Mouse (Mus musculus): ENCODE measurements around the gene Hook2. TPM values are rescaled to one million over a fixed set of nuclear protein-coding genes. Genes with fewer than 3 reads are reported as not detected.

Gene Hook2
- polyA plus RNA-seq, 1 experiment = 3.6 TPM

GRCm38 (mm10) chr8:85027922-85028321 lies 37.5 kb downstream of the Hook2 start:
- TF ChIP-seq POLR2A (IDR thresholded peaks at IDR 0.05; ENCODE audit: low read depth, low read length) = no peak
- TF ChIP-seq CTCF (IDR thresholded peaks at IDR 0.05; ENCODE audit: extremely low read depth, insufficient read depth, insufficient read length, insufficient replicate concordance) = no peak
- H3K27ac ChIP-seq (ENCODE audit: insufficient read depth, low read length) = no peak overlapping the region
- H3K4me1 ChIP-seq (ENCODE audit: control insufficient read depth, insufficient read depth, insufficient read length) = peaks cover 12% of the 10 kb centered on the region; the same call in 1 of the 2 replicates
- H3K36me3 ChIP-seq (ENCODE audit: control insufficient read depth, insufficient read depth, low read length) = peaks cover 17% of the 10 kb centered on the region
- no peak for DNase-seq (ENCODE audit: low read depth in 1 of 2, low spot score in 2 of 2)
- 7% methylated on average over 2 of the region's 2 CpGs for WGBS
- H3K27me3 ChIP-seq (ENCODE audit: control insufficient read depth, insufficient read depth, low read length) = no peaks in the 10 kb centered on the region
- H3K4me3 ChIP-seq (ENCODE audit: extremely low read depth, insufficient read depth, insufficient read length) = no peak overlapping the region

DNA sequence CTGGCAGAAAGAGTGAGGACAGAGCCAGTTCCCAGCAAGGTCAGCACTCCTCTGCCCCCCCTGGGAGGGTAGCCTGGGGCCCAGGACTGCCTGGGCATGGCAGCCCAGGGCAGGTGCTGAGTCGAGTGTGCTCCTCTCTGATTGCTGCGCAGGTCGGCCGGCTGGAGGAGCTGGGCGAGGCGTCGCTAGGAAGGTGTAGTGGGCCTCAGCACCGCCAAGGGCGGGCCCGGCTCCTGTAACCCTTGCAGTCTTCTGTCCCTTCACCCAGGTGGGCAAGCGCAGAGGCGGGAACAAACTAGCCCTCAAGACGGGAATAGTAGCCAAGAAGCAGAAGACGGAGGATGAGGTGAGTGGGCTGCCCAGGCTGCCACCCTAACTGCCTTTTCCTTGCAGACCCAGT lies 38.9 kb downstream of the Hook2 start:
- Histone ChIP-seq H3K27me3 (ENCODE audit: control insufficient read depth, insufficient read depth, low read length) (no peaks in the 10 kb centered on the region), H3K27ac (ENCODE audit: insufficient read depth, low read length) (no peak overlapping the region), H3K4me1 (ENCODE audit: control insufficient read depth, insufficient read depth, insufficient read length) (peaks cover 12% of the 10 kb centered on the region; the same call in 1 of the 2 replicates), H3K36me3 (ENCODE audit: control insufficient read depth, insufficient read depth, low read length) (peaks cover 18% of the 10 kb centered on the region), H3K4me3 (ENCODE audit: extremely low read depth, insufficient read depth, insufficient read length) (no peak overlapping the region)
- 89% methylated on average over 14 of the region's 14 CpGs for WGBS
- DNase-seq (ENCODE audit: low read depth in 1 of 2, low spot score in 2 of 2) = no peak
- TF ChIP-seq POLR2A (IDR thresholded peaks at IDR 0.05; ENCODE audit: low read depth, low read length) (no peak), CTCF (IDR thresholded peaks at IDR 0.05; ENCODE audit: extremely low read depth, insufficient read depth, insufficient read length, insufficient replicate concordance) (no peak)

GRCm38 (mm10) chr8:85032622-85033311 lies 42.4 kb downstream of the Hook2 start:
- TF ChIP-seq CTCF (IDR thresholded peaks at IDR 0.05; ENCODE audit: extremely low read depth, insufficient read depth, insufficient read length, insufficient replicate concordance) (no peak), POLR2A (IDR thresholded peaks at IDR 0.05; ENCODE audit: low read depth, low read length) (no peak)
- Histone ChIP-seq H3K27ac (ENCODE audit: insufficient read depth, low read length) (no peak overlapping the region), H3K4me1 (ENCODE audit: control insufficient read depth, insufficient read depth, insufficient read length) (peaks cover 12% of the 10 kb centered on the region; the same call in 1 of the 2 replicates), H3K4me3 (ENCODE audit: extremely low read depth, insufficient read depth, insufficient read length) (no peak overlapping the region), H3K36me3 (ENCODE audit: control insufficient read depth, insufficient read depth, low read length) (peaks cover 18% of the 10 kb centered on the region), H3K27me3 (ENCODE audit: control insufficient read depth, insufficient read depth, low read length) (no peaks in the 10 kb centered on the region)
- 91% methylated on average over 4 of the region's 4 CpGs for WGBS
- DNase-seq (ENCODE audit: low read depth in 1 of 2, low spot score in 2 of 2) = no peak

DNA sequence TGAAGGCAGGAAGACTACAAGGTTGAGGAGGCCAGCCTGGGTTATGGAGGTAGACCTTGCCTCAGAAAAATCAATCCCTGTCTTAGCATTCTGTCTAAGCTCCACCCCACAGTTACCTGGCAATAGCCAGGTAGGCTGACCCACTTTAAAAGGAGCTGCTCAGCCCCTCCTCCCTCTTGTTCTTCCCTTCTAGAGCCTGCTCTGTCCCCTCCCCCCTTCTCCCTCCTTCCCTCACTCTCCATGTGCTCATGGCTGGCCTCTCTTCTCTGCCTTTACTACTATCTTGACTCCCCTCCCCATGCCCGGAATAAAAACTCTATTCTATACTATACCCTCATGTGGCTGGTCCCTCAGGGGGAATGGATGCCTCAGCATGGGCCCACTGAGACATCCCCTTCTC lies 43.5 kb downstream of the Hook2 start:
- Histone ChIP-seq H3K27ac (ENCODE audit: insufficient read depth, low read length) (no peak overlapping the region), H3K4me3 (ENCODE audit: extremely low read depth, insufficient read depth, insufficient read length) (no peak overlapping the region), H3K4me1 (ENCODE audit: control insufficient read depth, insufficient read depth, insufficient read length) (peaks cover 9% of the 10 kb centered on the region; the same call in 1 of the 2 replicates), H3K27me3 (ENCODE audit: control insufficient read depth, insufficient read depth, low read length) (no peaks in the 10 kb centered on the region), H3K36me3 (ENCODE audit: control insufficient read depth, insufficient read depth, low read length) (peaks cover 18% of the 10 kb centered on the region)
- 81% methylated on average over 1 of the region's 1 CpGs for WGBS
- DNase-seq (ENCODE audit: low read depth in 1 of 2, low spot score in 2 of 2) = no peak
- no peak for TF ChIP-seq POLR2A (IDR thresholded peaks at IDR 0.05; ENCODE audit: low read depth, low read length)

- DNase-seq (ENCODE audit: low read depth in 1 of 2, low spot score in 2 of 2) = peak; percentile 80 to 81
- Histone ChIP-seq H3K4me3 (ENCODE audit: extremely low read depth, insufficient read depth, insufficient read length) (peak overlapping the region; percentile 55), H3K27me3 (ENCODE audit: control insufficient read depth, insufficient read depth, low read length) (no peaks in the 10 kb centered on the region), H3K27ac (ENCODE audit: insufficient read depth, low read length) (peak overlapping the region; percentile 69), H3K4me1 (ENCODE audit: control insufficient read depth, insufficient read depth, insufficient read length) (peaks cover 8% of the 10 kb centered on the region; the same call in 1 of the 2 replicates), H3K36me3 (ENCODE audit: control insufficient read depth, insufficient read depth, low read length) (peaks cover 13% of the 10 kb centered on the region)
- under 1% methylated on average over 13 of the region's 13 CpGs for WGBS
- no peak for TF ChIP-seq POLR2A (IDR thresholded peaks at IDR 0.05; ENCODE audit: low read depth, low read length)
- no peak for TF ChIP-seq CTCF (IDR thresholded peaks at IDR 0.05; ENCODE audit: extremely low read depth, insufficient read depth, insufficient read length, insufficient replicate concordance)
These were observed 44.4 kb downstream of the Hook2 start for GRCm38 (mm10) chr8:85034764-85035163.

- no peak for DNase-seq (ENCODE audit: low read depth in 1 of 2, low spot score in 2 of 2)
- Histone ChIP-seq H3K4me3 (ENCODE audit: extremely low read depth, insufficient read depth, insufficient read length) (peak overlapping the region; percentile 78), H3K27me3 (ENCODE audit: control insufficient read depth, insufficient read depth, low read length) (no peaks in the 10 kb centered on the region), H3K36me3 (ENCODE audit: control insufficient read depth, insufficient read depth, low read length) (peaks cover 10% of the 10 kb centered on the region), H3K27ac (ENCODE audit: insufficient read depth, low read length) (peak overlapping the region; percentile 30; the same call in 1 of the 2 replicates), H3K4me1 (ENCODE audit: control insufficient read depth, insufficient read depth, insufficient read length) (peaks cover 8% of the 10 kb centered on the region; the same call in 1 of the 2 replicates)
- TF ChIP-seq CTCF (IDR thresholded peaks at IDR 0.05; ENCODE audit: extremely low read depth, insufficient read depth, insufficient read length, insufficient replicate concordance) (no peak), POLR2A (IDR thresholded peaks at IDR 0.05; ENCODE audit: low read depth, low read length) (no peak)
- WGBS = 3% methylated on average over 12 of the region's 12 CpGs
These were observed 44.8 kb downstream of the Hook2 start for GRCm38 (mm10) chr8:85035165-85035727.
